Mouse (Mus musculus) gastrocnemius, adult 8-10 months (tissue): Measurements from ENCODE around the gene Mgat5b. TPM values are rescaled to one million over a fixed set of nuclear protein-coding genes. Genes with fewer than 3 reads are reported as not detected.

Experiments used
- DNase-seq, 2 experiments: peaks; one replicate each; pipeline ENCODE4 v3.0.0; 2022; ENCODE audit warnings: low spot score in 2 of 2
- total RNA-seq, 4 experiments: library from RNA; stranded (reverse); gene quantifications; 2 replicates each; pipeline ENCODE4 v1.2.4; 2022

Mgat5b gene
- total RNA-seq, 4 experiments from 2014 or later, result not detected

DNA sequence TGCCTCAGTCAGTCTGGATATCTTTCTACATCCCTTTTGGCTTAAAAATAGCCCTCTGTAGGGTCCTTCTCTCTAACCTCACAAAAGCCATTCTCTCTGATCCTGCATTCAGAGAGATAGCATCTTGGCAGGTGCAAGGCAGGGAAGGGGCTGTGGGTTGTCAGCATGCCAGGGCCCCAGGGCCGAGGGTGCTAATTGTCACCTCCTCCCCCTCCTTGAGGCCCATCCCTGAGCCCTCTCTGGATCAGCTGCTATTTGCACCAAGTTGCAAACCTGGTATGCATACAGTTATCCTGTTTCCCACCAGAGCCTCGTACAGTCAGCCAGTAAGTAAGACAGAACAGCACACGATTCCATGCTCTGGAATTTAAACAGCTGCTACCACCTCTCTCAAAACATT, 111.4 kb downstream of the Mgat5b start:
- DNase-seq, result no peak

DNA sequence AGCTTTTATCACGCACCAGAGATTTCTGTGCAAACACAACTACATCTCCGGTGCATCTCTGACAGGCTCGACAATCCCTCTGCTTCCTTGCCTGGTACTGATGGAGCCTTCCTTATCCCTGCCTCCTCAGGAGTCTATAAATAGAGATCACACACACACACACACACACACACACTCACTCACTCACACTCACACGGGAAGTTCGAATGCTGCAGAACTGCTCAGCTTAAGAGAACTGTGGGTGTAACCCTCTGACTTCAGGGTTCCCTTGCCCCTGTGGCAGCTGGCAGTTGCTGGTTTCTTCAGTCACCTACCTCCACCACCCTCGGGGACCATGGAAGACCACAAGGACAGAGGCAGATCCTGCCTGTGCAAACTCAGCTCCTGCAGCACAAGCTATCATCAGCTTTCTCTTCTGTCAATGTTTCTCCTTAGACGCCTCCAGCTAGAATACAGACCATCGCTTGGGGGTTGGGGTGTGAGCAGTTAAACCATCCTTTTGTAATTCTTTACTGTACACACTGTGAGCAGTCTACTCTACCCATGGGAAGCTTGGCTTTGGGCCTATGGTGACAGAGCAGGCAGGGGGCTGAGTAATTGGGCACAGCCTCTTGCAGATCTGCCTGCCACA, 111.9 kb downstream of the Mgat5b start:
- DNase-seq, result no peak

DNA sequence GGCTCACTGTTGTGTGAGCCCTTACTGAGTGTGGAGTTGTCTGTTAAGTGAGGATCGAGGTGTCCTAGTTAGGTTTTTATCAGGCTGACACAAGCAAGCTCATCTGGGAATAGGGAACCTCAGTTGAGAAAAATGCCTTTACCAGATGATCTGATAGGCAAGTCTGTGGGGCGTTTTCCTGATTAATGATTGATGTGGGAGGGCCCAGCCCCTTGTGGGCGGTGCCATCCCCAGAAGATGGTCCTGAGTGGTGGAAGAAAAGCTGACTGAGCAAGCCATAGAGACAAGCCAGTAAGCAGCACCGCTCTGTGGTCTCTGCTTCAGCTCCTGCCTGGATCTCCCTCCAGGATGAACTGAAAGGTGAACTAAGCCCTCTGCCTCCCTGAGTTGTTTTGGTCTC, 112.6 kb downstream of the Mgat5b start:
- no peak for DNase-seq

DNA sequence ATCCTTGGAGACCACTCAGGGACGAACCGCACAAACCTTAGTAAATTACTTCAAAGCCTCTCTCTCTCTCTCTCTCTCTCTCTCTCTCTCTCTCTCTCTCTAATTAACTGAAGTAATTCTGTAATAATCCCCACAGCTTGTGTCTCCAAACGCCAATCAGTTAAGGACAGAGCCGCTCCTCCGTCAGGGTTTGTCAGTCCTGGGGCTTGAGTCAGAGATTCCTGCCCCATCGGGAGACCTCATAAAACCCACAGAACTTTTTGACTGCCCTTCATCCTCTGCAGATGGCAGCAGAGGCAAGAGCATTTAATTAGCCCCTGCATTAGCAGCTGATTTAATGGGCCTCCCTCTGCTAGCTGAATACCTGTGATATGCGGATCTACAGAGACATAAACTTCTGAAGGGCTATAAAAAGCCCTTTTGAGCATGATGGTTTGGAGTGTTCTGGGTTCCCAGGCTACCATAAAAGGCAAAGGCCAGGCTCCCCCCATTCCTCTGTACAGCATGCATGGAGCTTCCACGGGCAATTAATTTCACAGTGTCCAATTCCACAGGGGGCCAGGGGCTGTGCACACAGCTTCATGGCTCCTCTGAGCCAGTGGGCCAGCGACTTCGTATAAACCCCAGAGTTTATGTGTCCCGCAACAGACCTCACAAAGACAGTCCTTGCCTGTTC, 117.1 kb downstream of the Mgat5b start:
- DNase-seq, result no peak

Other genes starting within 250 kb of the Mgat5b start
- not detected for gene St6galnac1, start 143.4 kb upstream of the Mgat5b start, total RNA-seq
- gene Mxra7, start 90.8 kb upstream of the Mgat5b start, total RNA-seq, result 1 to 10 TPM; 5.4 to 9.4 (median 8.1) TPM
- 10 to 100 TPM; 44.9 to 48.8 (median 45.4) TPM for gene Mettl23, start 75.6 kb upstream of the Mgat5b start, total RNA-seq
- 10 to 100 TPM; 17.7 to 27.2 (median 21.4) TPM for gene Jmjd6, start 75.4 kb upstream of the Mgat5b start, total RNA-seq
- gene Mfsd11, start 66.4 kb upstream of the Mgat5b start, total RNA-seq, result 10 to 100 TPM; 21.7 to 23.9 (median 22.7) TPM
- gene Srsf2, start 65.8 kb upstream of the Mgat5b start, total RNA-seq, result 10 to 100 TPM; 63.8 to 81.3 (median 70.7) TPM
- 10 to 100 TPM; 42.6 to 56.1 (median 50.7) TPM for gene Sec14l1, start 196.3 kb downstream of the Mgat5b start, total RNA-seq